Mouse (Mus musculus) ovary, postnatal 14 days (tissue): ENCODE measurements around the gene Mdh1.
"Not testable (repeated sequence)": the region's sequence is repeated elsewhere in the genome, so short reads cannot be mapped to it uniquely, and the experiment has no call there.

Experiments used
- DNase-seq: peaks from one replicate; pipeline ENCODE4 v3.0.0; 2022; ENCODE audit warnings: low spot score

Gene Mdh1

DNA sequence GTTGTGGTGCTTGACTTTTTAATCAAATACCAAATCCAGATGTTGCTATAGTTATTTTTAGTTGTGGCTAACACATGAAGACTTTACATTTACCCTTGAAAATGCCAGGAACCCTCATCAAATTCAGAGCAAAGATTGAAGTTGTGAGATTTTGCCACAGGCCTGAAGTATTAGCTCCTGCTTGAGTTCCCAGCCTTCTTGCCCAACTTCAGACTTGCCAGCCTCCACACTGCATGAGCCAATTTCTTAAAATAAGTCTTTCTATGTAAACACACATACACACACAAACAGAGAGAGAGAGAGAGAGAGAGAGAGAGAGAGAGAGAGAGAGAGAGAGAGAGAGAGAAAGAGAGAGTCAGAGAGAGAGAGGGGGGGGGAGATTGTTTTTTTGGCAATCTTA, 26.2 kb downstream of the Mdh1 start:
- no peak for DNase-seq

GRCm38 (mm10) chr11:21545021-21545420, 27.1 kb downstream of the Mdh1 start:
- DNase-seq, result no peak

DNA sequence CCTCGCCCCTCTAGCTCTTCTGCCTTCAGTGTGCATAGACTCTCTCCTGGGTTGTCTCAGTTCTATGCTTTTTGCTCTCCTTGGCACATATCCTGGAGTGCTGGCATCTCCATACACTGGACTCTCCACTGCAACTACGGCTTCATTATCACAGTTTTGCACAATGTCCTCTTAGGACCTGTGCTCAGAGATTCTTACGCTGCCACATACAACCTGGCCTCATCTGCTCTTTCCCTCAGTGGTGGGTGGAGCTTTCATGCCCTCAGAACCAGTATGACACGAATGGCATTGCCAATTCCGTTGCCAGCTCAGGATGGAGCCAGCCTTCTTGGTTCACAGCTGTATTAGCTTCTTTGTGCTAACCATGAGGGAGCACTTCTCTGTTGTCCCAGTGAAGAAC, 29.4 kb downstream of the Mdh1 start:
- DNase-seq, result no peak

- DNase-seq, result no peak
Observed at GRCm38 (mm10) chr11:21540622-21541021, 31.5 kb downstream of the Mdh1 start.

GRCm38 (mm10) chr11:21540072-21540471, 32.1 kb downstream of the Mdh1 start:
- no peak for DNase-seq

GRCm38 (mm10) chr11:21530856-21531255, 41.3 kb downstream of the Mdh1 start:
- not testable (repeated sequence) for DNase-seq

DNA sequence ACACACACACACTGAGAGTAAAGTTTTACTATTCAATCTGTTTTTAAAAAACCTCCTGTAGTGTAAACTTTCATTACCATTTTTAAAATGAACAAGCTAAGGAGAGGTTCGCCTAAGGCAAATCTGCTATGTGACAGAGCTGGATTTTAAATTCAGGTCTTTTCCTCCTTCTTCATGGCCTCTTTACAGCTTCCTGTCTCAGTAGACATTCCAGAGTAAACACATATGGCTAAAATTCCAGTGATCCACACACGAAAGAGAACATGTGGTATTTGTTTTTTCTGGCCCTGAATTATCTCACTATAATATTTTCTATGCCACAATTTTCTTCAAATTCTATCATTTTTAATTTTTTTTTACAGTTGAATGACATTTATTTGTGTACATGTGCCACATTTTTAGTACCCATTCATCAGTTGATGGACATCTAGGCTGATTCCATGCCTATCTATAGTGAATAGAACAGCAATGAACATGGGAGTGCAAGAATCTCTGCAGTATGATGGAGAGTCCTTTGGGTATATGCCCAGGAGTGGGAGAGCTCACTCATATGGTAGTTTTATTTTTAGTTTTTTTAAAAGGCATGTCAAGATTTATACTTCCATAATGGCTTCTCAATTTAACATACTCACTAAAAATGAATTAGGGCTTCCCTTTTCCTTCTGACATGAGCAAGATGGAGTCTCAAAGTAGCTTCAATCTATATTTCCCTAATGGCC, 43.3 kb downstream of the Mdh1 start:
- no peak for DNase-seq

DNA sequence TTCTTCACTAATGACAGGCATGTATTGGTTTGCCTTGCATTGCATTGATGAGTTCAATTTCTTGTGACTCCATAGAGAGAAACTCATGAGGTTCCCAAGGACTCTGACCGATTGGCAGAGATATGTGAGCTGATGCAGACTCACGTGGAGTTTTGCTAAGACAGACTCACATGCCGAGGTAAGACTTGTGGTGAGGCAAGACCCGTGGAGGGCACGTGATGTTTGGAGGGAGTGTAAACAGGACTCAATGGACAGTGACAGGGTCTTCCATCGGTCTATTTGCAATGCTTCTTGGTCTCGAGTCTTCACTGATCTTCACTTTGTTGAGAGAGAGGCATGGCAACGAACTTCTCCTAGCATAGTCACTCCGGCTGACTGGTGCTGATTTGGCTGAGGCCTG, 54.4 kb downstream of the Mdh1 start:
- DNase-seq, result no peak

DNA sequence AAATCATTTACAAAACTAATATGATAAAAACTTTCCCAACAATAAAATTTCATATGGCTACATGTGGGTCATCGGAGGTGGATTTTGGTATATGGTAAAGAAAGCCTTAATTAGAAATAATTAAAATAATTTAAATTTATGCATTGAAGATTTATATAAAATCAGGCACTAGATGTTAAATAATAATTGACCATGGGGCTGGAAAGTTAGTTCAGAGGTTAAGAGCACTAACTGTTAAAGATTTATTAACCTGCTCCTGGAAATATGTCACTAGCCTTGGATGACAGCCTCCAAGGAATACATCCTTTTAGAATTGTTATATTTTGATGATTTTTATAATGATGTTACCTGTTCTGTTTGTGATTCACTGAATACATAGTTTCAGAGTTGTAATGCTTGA, 55.8 kb downstream of the Mdh1 start:
- DNase-seq, result not testable (repeated sequence)

DNA sequence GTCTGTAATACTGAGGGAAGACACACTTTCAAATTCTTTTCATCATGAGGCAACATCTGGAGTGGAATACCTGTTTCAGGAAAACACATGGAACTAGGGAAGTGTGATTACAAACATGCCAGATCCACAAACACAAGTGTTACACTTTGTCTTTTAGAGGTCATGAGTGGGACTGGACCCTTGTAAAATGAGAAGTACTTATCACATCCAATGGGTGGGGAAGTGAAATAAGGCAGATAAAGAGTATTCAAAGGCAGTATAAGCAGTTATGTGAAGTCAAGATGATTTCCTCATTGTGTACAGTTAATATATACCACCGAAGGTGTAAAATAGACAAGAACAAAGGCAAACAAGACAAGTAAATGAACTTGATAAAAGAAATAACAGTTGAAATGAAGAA, 61.6 kb downstream of the Mdh1 start:
- not testable (repeated sequence) for DNase-seq

DNA sequence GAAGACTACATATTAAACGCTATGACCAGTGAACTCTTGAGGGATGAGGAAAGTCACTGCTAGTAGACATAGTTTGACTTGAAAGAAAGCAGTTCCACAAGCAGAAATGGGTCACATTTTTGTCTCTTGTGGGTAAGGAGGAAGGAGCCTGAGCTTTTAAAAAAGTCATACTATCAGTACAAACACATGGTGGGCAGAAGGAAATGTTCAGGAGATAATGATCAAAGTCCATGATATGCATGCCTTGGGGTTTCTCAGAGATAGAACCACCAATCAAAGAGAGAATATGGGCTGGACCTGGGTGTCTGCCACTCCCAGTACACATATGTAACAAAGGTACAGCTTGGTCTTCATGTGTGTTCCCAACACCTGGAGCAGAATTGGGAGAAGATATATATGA, 63.5 kb downstream of the Mdh1 start:
- DNase-seq, result not testable (repeated sequence)

DNA sequence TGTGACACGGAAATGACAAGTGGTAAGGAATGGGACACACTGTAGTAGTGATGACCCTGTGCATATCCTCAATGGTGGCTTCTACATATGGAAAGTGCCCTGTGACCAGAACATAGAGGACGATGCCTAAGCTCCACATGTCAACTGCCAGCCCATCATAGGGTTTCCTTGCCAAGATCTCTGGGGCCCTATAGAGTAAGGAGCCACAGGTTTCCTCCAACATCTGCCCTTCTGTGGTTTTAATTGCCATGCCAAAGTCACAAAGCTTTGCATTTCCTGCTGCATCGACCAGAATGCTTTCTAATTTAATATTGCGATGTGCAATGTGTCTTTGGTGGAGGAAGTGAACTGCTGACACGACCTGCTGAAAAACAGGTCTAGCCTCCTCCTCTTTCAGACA, 65.1 kb downstream of the Mdh1 start:
- DNase-seq, result not testable (repeated sequence)
